Mouse (Mus musculus): ENCODE results near the gene Nwd2. TPM values are rescaled to one million over a fixed set of nuclear protein-coding genes. Genes with fewer than 3 reads are reported as not detected.

The Nwd2 gene
- polyA plus RNA-seq, 1 experiment from 2014 or later, result 21.8 TPM

DNA sequence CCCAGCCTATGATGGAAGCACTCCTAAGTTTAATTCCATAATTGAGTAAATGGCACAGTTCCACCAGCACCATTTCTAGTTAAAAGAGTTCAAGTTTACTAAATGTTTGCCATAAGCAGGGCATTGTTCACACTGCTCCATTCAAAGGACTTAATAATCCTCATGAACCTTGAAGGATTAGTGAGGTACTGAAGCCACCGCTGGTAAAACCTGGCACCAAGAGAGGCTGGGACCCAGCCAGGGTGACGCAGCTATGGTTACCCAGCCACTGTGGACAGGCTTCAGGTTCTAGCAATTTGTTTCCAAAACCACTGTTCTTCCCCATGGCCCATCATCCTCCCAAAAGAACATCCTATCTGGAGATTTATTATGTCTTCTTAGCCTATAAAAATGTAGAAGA is 124.1 kb downstream of the Nwd2 start:
- Histone ChIP-seq H3K4me3 (replicated peaks; ENCODE audit: low read length) (no peak overlapping the region), H3K27ac (no peak overlapping the region), H3K9me3 (ENCODE audit: control insufficient read depth, low read length) (no peaks in the 10 kb centered on the region), H3K4me2 (replicated peaks) (no peak overlapping the region), H3K4me1 (replicated peaks; ENCODE audit: control insufficient read depth, insufficient read depth, low read length) (no peaks in the 10 kb centered on the region), H3K36me3 (replicated peaks; ENCODE audit: control insufficient read depth, insufficient read depth) (no peaks in the 10 kb centered on the region), H3K9ac (no peak overlapping the region), H3K27me3 (ENCODE audit: control insufficient read depth, insufficient read depth, low read length) (no peaks in the 10 kb centered on the region)
- 72% methylated on average over 2 of the region's 2 CpGs for WGBS
- DNase-seq (ENCODE audit: low spot score), result no peak
- no peak for ATAC-seq (ENCODE audit: low FRiP score)

DNA sequence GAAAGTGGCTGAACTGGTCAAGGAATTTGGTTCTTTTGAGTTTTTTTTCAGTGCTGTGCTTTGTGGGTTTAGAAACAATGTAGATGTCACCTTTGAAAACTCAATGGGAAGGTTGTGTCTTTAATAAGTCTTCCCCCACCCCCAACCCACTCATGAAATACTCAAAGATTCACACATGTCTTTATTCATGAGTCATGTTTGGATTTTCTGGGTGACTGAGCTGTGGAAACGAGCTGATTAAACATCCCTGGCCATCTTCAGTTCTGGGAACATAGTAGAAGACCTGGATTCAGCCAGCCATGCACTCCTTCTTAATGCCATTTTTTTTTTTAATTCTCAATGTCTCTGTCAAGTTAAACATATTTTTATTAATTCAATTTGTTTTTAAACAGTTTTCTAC is 124.7 kb downstream of the Nwd2 start:
- H3K4me3 ChIP-seq (replicated peaks; ENCODE audit: low read length), result no peak overlapping the region
- H3K27ac ChIP-seq, result no peak overlapping the region
- WGBS, result 49% methylated on average over 1 of the region's 1 CpGs
- H3K9me3 ChIP-seq (ENCODE audit: control insufficient read depth, low read length), result no peaks in the 10 kb centered on the region
- no peak for ATAC-seq (ENCODE audit: low FRiP score)
- no peak overlapping the region for H3K4me2 ChIP-seq (replicated peaks)
- H3K27me3 ChIP-seq (ENCODE audit: control insufficient read depth, insufficient read depth, low read length), result no peaks in the 10 kb centered on the region
- no peak for DNase-seq (ENCODE audit: low spot score)
- H3K9ac ChIP-seq, result no peak overlapping the region
- H3K4me1 ChIP-seq (replicated peaks; ENCODE audit: control insufficient read depth, insufficient read depth, low read length), result no peaks in the 10 kb centered on the region
- no peaks in the 10 kb centered on the region for H3K36me3 ChIP-seq (replicated peaks; ENCODE audit: control insufficient read depth, insufficient read depth)

DNA sequence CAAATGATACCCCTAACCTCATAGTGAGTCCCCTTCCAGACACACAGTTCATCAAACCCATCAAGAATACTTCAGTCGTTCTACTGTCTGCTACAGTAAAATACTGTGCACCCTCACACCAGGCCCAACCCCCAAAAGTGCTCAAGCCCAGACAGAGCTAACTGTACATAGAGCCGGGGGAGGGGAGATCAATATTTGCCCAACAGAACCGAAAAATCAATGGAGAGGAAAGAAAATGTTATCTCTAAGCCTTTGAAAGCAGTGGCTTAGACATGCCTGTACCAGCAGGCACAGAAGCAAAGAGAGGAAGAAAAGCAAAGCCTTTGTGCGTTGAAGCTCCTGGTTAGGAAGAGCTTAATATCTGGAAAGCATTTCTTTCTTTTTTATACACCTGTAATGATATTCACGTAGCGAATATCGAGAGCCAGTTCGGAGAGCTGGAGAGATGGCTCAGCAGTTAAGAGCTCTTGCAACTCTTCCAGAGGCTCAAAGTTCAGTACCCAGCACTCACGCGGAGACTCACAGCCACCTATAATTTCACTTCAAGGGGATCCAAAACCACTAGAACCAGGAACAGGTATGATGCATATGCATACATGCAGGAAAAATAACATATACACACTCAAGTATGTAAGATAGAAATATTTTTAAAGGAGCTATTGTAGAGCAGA is 139.4 kb downstream of the Nwd2 start:
- no peaks in the 10 kb centered on the region for H3K36me3 ChIP-seq (replicated peaks; ENCODE audit: control insufficient read depth, insufficient read depth)
- no peak overlapping the region for H3K27ac ChIP-seq
- no peak overlapping the region for H3K4me3 ChIP-seq (replicated peaks; ENCODE audit: low read length)
- no peak overlapping the region for H3K9ac ChIP-seq
- 92% methylated on average over 10 of the region's 10 CpGs for WGBS
- no peaks in the 10 kb centered on the region for H3K27me3 ChIP-seq (ENCODE audit: control insufficient read depth, insufficient read depth, low read length)
- H3K4me1 ChIP-seq (replicated peaks; ENCODE audit: control insufficient read depth, insufficient read depth, low read length), result no peaks in the 10 kb centered on the region
- ATAC-seq (ENCODE audit: low FRiP score) (no peak), DNase-seq (ENCODE audit: low spot score) (no peak)
- H3K4me2 ChIP-seq (replicated peaks), result no peak overlapping the region
- no peaks in the 10 kb centered on the region for H3K9me3 ChIP-seq (ENCODE audit: control insufficient read depth, low read length)

DNA sequence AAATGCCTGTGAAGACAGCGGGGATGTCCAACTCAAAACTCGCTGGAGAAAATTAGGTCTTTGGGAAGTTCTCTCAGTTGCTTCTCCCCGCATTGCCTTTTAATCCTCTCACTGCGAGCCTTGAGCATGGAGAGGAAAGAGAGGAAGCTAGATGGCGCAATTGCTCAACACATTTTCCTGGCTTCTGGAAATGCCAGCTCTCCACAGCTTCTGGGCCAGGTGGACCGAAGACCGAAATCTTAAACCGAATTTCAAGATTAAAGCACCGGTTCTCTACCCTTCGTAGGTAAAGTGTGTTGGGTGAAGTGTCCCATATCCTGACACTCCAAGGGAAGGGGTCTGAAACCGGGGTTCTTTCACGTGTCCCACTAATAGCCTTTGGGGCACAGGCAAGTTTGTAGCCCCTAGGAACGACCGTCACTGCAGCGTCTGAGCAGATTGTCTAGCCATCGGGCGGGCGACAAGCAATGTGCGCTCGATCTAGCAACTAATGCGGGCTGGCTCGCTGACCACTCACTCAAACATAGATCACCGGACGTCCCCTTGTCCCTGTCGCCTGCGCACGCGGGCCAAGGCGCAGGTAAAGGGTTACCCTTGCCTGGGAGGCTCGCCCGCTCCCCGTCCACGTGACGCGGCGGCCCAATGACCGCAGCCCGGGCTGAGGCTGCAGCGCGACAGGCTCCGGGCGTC is 163.1 kb downstream of the Nwd2 start, which contains the start of gene 0610040J01Rik:
Gene 0610040J01Rik, plus strand, starts transcription at position 545 of the 690 bp plus-strand sequence.
- H3K27me3 ChIP-seq (ENCODE audit: control insufficient read depth, insufficient read depth, low read length), result peaks cover 20% of the 10 kb centered on the region
- no peaks in the 10 kb centered on the region for H3K36me3 ChIP-seq (replicated peaks; ENCODE audit: control insufficient read depth, insufficient read depth)
- H3K4me3 ChIP-seq (replicated peaks; ENCODE audit: low read length), result peak within 1 kb of the TSS; percentile 57
- H3K9me3 ChIP-seq (ENCODE audit: control insufficient read depth, low read length), result no peaks in the 10 kb centered on the region
- WGBS, result 3% methylated on average over 42 of the region's 42 CpGs
- H3K9ac ChIP-seq, result peak within 1 kb of the TSS; percentile 61
- no peaks in the 10 kb centered on the region for H3K4me1 ChIP-seq (replicated peaks; ENCODE audit: control insufficient read depth, insufficient read depth, low read length)
- peak; percentile 76 for DNase-seq (ENCODE audit: low spot score)
- H3K4me2 ChIP-seq (replicated peaks), result peak within 1 kb of the TSS; percentile 94
- ATAC-seq (ENCODE audit: low FRiP score), result peak; percentile 89
- no peak within 1 kb of the TSS for H3K27ac ChIP-seq

DNA sequence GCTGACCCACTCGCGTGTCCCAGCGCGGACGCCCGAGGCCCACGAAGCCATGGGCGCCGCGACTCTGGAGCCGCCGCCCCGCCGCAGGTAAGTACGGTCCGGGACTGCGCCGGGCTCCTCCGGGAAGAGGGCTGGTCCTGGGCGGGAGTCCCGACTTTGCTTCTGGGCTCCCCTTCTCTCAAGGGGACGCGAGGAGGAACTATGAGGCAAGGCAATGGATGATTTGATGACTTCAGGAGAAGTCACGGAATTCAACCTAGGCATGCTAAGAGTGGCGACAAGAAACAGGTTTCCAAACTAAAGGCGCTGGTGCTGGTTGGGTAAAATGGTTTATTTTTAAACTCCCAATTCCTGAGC is 163.6 kb downstream of the Nwd2 start:
- DNase-seq (ENCODE audit: low spot score), result no peak
- under 1% methylated on average over 26 of the region's 26 CpGs for WGBS
- Histone ChIP-seq H3K9me3 (ENCODE audit: control insufficient read depth, low read length) (no peaks in the 10 kb centered on the region), H3K4me3 (replicated peaks; ENCODE audit: low read length) (peak overlapping the region; percentile 57), H3K9ac (peak overlapping the region; percentile 61), H3K27ac (no peak overlapping the region), H3K36me3 (replicated peaks; ENCODE audit: control insufficient read depth, insufficient read depth) (no peaks in the 10 kb centered on the region), H3K4me1 (replicated peaks; ENCODE audit: control insufficient read depth, insufficient read depth, low read length) (no peaks in the 10 kb centered on the region), H3K27me3 (ENCODE audit: control insufficient read depth, insufficient read depth, low read length) (peaks cover 20% of the 10 kb centered on the region), H3K4me2 (replicated peaks) (peak overlapping the region; percentile 94)
- ATAC-seq (ENCODE audit: low FRiP score), result no peak

DNA sequence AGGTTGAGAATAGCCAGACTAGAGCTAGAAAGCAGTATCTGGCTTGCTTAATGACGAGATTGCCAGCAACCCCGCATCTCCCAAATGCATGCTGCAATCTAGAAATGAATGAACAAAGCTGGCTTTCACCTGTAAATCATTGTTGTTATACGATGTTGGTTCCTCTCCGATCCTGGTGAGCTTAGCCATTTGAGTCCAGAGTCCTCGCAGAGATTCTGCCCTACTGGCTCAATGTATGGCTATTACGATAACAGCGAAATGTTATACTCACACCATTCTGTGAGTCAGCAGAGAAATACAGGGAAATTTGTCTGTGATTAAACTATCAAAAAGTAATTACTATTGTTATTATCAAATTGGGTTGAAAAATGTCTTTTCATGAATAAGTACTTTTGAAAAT is 167.7 kb downstream of the Nwd2 start:
- Histone ChIP-seq H3K4me3 (replicated peaks; ENCODE audit: low read length) (no peak overlapping the region), H3K27ac (no peak overlapping the region), H3K27me3 (ENCODE audit: control insufficient read depth, insufficient read depth, low read length) (peaks cover 15% of the 10 kb centered on the region), H3K36me3 (replicated peaks; ENCODE audit: control insufficient read depth, insufficient read depth) (no peaks in the 10 kb centered on the region), H3K9me3 (ENCODE audit: control insufficient read depth, low read length) (no peaks in the 10 kb centered on the region), H3K4me2 (replicated peaks) (no peak overlapping the region), H3K4me1 (replicated peaks; ENCODE audit: control insufficient read depth, insufficient read depth, low read length) (no peaks in the 10 kb centered on the region), H3K9ac (no peak overlapping the region)
- 94% methylated on average over 7 of the region's 7 CpGs for WGBS
- no peak for ATAC-seq (ENCODE audit: low FRiP score)
- DNase-seq (ENCODE audit: low spot score), result no peak

DNA sequence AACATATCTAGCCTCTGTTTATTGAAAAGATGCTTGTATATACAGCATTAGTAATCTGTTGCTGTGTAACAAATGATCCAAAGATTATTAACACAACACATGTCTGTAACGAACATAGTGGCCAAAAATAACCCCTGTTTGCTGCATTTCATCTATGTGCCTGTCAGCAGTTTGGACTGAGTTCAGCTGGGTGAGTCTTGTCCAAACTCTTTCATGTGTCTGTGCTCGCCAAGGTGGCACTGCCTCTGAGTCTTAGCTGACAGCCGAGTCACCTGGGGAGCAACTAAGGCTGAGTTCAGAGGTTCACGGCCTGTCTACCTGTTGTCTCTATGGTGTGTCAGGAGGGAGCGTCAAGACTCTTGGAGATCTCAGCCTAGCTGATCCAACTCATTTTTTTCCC is 168.4 kb downstream of the Nwd2 start:
- no peaks in the 10 kb centered on the region for H3K4me1 ChIP-seq (replicated peaks; ENCODE audit: control insufficient read depth, insufficient read depth, low read length)
- no peak overlapping the region for H3K4me2 ChIP-seq (replicated peaks)
- DNase-seq (ENCODE audit: low spot score), result no peak
- no peak overlapping the region for H3K4me3 ChIP-seq (replicated peaks; ENCODE audit: low read length)
- H3K36me3 ChIP-seq (replicated peaks; ENCODE audit: control insufficient read depth, insufficient read depth), result no peaks in the 10 kb centered on the region
- H3K27me3 ChIP-seq (ENCODE audit: control insufficient read depth, insufficient read depth, low read length), result peaks cover 10% of the 10 kb centered on the region
- WGBS, result 85% methylated on average over 5 of the region's 5 CpGs
- H3K9ac ChIP-seq, result no peak overlapping the region
- ATAC-seq (ENCODE audit: low FRiP score), result no peak
- no peak overlapping the region for H3K27ac ChIP-seq
- H3K9me3 ChIP-seq (ENCODE audit: control insufficient read depth, low read length), result no peaks in the 10 kb centered on the region

DNA sequence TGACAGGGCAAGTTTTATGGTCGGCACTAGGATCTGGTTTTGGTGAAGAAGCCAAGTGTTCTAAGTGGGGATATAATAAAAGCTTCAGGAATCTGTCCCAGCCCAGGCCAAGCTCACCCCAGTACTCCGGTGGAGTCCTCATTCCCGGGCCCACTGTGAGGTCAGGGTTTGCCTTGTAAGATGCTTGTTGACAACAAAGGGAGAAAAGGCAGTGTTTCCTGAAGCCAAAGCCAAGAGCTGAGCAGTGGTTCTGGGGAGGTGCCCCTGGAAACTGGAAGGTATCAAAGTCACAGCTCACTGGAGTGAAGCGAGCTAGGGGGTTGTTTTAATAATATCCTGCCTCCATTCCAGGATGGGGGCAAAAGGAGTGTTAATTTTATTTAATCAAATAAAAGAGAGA is 170.1 kb downstream of the Nwd2 start:
- 63% methylated on average over 4 of the region's 4 CpGs for whole genome bisulfite sequencing
- H3K27me3 ChIP-seq (ENCODE audit: control insufficient read depth, insufficient read depth, low read length), result no peaks in the 10 kb centered on the region; the same call in 1 of the 2 replicates
- no peak overlapping the region for H3K4me2 ChIP-seq (replicated peaks)
- DNase-seq (ENCODE audit: low spot score) (no peak), ATAC-seq (ENCODE audit: low FRiP score) (no peak)
- H3K27ac ChIP-seq, result no peak overlapping the region
- H3K9ac ChIP-seq, result no peak overlapping the region
- no peak overlapping the region for H3K4me3 ChIP-seq (replicated peaks; ENCODE audit: low read length)
- no peaks in the 10 kb centered on the region for H3K4me1 ChIP-seq (replicated peaks; ENCODE audit: control insufficient read depth, insufficient read depth, low read length)
- H3K9me3 ChIP-seq (ENCODE audit: control insufficient read depth, low read length), result no peaks in the 10 kb centered on the region
- no peaks in the 10 kb centered on the region for H3K36me3 ChIP-seq (replicated peaks; ENCODE audit: control insufficient read depth, insufficient read depth)

DNA sequence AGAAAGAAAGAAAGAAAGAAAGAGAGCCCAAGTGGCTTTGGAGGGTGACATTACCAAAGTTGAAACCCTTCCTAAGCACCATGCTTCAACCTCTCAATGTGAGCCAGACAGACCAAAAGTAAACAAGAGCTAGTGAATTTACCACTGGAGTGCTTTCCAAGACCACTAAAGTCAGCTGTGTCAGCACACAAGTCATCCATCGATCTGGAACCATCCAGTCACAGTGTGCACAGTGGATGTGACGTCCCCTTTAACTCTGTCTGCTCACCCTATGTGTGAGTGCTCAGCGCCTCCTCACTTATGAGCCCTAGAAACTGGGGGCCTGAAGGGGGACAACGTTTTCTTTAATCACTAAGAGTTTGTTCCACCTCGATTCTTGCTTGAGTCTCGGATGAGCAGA is 170.6 kb downstream of the Nwd2 start:
- Histone ChIP-seq H3K27me3 (ENCODE audit: control insufficient read depth, insufficient read depth, low read length) (no peaks in the 10 kb centered on the region), H3K4me1 (replicated peaks; ENCODE audit: control insufficient read depth, insufficient read depth, low read length) (no peaks in the 10 kb centered on the region), H3K4me3 (replicated peaks; ENCODE audit: low read length) (no peak overlapping the region), H3K36me3 (replicated peaks; ENCODE audit: control insufficient read depth, insufficient read depth) (no peaks in the 10 kb centered on the region), H3K27ac (no peak overlapping the region), H3K9ac (no peak overlapping the region), H3K9me3 (ENCODE audit: control insufficient read depth, low read length) (no peaks in the 10 kb centered on the region), H3K4me2 (replicated peaks) (no peak overlapping the region)
- DNase-seq (ENCODE audit: low spot score) (no peak), ATAC-seq (ENCODE audit: low FRiP score) (no peak)
- WGBS, result 78% methylated on average over 6 of the region's 6 CpGs

Data from hindbrain, embryonic 14.5 days (tissue).